Mouse (Mus musculus) induced T-regulatory cell, adult 2 months (primary cell): ENCODE results near the gene Umps.

Experiments used
- DNase-seq: peaks from one replicate; pipeline ENCODE4 v3.0.0-alpha.2; 2012; ENCODE audit warnings: low read depth

Gene Umps

GRCm38 (mm10) chr16:33930785-33931184 lies 36.1 kb downstream of the Umps start:
- DNase-seq, result no peak

DNA sequence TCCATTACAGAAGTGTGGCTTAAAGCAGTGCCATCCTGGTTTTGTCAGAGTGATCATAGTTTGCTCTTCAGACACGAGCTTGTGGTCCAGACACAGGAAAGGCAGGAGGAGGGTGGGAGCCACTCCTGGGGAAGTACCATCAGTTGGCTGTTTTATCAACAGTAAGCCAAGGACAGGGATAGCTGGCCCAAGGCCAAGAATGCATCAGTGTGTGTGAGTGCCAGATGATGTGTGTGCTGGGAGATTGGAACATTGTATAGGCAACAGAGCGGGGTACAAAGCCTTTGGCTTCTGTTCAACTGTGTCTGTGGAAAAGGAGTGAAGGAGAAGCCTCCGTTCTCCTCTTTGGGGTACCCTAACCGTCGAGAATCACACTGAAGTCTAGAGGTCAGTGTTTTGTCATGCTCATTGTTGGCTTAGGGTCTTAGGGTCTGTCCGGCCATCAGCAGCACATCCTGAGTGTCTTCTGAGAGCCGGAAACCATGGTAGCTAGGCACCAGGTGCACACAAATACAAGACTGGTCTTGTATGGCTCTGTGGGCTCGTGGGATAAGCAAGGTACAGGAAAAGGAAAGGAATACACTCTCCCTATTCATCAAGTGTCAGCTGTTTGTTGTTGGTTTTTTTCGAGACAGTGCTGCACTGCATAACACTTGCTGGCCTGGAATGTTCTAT lies 37.9 kb downstream of the Umps start:
- no peak for DNase-seq

DNA sequence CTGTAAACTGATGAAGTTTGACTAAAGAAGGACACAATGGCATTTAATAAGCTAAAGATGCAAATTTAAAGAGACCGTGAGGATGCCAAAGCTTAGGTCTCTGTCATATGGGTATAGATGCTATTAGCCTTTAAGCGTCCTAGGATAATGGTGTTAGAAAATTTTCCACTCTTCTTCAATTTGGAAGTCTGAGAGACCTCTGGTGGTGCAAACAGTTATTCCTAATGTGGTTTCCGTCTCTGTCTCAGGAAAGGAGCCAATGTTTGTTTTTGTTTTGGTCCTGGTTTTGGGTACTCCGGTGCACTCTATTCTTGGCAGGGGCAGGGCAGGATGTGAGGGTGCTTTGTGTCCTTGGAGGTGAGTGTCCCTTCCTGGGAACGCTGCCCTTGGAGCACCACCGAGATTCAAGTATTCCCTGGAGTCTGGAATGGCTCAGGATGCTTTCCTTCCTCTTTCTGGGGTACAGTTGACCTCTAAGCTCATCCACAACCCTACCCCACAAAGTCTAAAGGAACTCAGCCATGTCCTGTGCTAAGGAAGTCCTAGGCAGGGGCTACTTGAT lies 39.5 kb downstream of the Umps start:
- DNase-seq, result no peak

- no peak for DNase-seq
Observed at GRCm38 (mm10) chr16:33923758-33924157, 43.1 kb downstream of the Umps start.

DNA sequence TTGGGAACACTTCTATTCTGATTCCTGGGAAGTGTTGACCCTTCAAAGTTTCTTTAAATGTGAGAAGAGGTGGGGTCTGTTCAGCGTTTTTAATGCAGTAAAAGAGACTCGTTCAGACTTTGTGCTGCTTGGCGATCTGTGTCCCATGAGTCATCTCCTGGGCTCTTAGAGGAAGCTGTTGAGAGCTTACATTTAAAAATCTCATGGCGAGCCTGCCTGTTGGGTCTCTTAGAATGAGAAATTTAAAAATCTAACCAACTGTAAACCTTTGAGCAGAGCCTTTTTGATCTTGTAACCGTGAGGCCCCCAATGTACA lies 43.9 kb downstream of the Umps start:
- DNase-seq, result no peak

DNA sequence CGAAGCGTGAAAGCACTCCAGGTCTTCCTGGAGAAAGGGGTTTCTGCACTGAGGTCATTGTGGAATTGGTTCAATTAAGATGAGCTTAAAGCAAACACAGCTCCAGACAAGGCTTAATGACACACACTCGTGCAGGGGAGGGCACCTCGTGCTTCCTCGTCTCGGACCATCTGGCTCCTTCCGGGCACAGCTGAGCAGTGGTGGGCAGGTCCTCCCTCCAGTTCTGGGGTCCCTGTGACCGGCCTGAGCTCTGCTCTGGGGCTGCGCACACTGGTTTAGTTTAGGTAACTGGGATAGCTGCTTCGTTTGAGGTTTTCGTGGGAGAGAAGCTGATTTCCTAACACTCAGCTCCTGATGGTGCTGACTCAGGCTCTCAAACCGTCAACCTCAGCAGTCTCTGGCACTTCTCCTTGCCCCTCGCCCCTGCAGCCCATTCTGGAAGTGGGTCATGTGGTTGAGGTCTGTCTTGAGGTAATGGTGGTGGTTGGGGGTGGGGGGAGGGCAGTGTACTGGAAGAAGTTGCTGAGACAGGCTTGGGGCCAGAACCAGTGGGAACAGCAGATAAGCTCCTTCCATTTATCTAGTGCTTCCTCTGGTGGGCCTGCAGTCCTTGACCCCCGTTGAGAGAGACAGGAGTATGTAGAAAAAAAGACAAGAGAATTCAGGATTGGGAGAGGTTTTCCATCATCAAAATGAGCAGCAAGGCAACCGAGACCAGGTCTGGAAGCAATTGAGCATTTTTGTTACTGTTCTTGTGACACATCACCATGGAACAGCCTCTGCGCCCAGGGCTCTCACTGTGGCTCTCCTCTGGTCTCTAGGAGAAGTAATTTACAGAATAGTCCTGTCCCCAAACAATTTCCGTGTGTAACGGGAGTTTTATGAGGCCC lies 44.5 kb downstream of the Umps start:
- DNase-seq, result no peak

DNA sequence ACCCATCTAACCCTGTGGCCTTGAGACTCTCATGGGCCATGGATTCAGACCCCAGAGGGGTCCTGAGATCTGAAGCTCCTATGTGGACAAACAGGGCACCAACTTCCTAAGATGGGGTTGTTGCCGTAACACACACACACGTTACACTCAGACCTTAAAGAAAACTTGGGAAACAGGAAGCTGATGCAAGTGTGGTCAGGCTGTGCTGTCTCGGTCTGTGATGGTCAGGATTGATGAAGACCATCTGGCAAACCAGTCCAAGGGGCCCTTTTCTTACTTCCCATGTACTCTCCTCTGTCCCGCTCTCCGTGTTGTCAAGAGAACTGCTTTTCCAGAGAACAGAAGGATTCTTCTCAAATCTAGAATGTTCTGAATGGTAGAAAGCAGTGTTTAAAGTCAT lies 45.3 kb downstream of the Umps start:
- no peak for DNase-seq

- DNase-seq, result no peak
Observed at GRCm38 (mm10) chr16:33917926-33918325, 48.9 kb downstream of the Umps start.

GRCm38 (mm10) chr16:33917390-33917789 lies 49.4 kb downstream of the Umps start:
- DNase-seq, result no peak

DNA sequence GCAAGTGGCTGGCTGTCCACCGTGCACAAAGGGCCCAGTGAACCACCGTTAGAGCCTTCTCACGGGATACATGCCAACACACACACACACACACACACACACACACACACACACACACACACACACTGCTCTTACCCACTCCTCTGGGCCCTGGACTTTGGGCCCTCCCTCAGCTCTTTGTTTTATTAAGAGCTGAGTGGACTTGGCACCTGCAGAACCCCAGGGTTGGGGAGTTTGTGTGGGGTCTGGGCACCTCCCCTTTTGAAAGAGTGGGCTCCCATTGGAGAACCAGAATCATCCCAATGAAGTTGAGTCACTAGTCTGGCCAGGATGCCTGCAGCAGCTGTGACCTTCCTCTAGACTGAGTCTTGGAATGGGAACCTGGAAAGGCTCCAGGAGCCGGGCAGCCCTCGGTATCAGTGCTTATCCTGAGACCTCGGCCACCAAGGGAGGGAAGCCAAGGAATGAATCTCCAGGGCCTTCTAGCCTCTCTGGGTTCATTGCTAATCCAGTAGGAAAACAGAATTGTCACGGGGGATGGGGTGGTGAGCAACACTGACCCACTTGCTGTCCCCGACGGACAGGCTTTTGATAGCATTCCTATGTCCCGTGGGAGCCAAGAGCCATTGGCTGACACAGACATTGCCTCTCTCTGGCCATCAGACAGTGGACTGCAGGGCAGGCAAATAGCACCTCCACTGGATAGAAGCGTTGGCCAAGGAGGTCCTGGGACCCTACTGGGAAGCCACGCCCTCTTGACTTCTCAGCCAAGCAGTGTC lies 50.2 kb downstream of the Umps start:
- no peak for DNase-seq

- no peak for DNase-seq
Observed at GRCm38 (mm10) chr16:33914997-33915396, 51.8 kb downstream of the Umps start.

DNA sequence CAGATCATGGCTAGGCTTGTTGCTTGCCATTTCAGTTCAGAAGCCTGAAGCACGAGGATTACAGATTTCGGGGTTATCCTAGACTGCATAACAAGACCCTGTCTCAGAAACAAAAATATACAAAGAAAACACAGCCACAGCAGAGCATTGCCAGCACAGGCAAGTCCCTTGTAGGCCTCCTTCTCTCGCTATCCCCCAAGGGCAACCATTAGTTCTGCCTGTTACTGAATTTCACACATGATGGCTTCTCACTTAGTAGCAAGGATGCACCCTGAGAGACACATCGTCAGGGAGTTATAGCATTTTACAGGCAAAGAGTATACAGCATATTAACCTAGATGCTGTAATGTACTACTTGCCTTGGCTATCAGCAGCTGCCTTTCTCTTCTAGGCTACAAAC lies 58.6 kb downstream of the Umps start:
- DNase-seq, result no peak
